Mouse (Mus musculus): Measurements from ENCODE around the gene Wdr31. TPM values are rescaled to one million over a fixed set of nuclear protein-coding genes. Genes with fewer than 3 reads are reported as not detected.
A peak's percentile ranks its signal among the peaks of the same experiment; 100 is the strongest.

Gene Wdr31
- polyA plus RNA-seq, 1 experiment from 2014 or later, result 13.8 TPM

GRCm38 (mm10) chr4:62437871-62438270 lies 32.8 kb downstream of the Wdr31 start:
- no peak overlapping the region for H3K4me3 ChIP-seq (replicated peaks; ENCODE audit: low read length)
- no peaks in the 10 kb centered on the region for H3K4me1 ChIP-seq (replicated peaks; ENCODE audit: control insufficient read depth, insufficient read depth, low read length)
- 83% methylated on average over 7 of the region's 7 CpGs for WGBS
- no peaks in the 10 kb centered on the region for H3K9me3 ChIP-seq (ENCODE audit: control insufficient read depth, low read length)
- ATAC-seq, result no peak
- H3K36me3 ChIP-seq (ENCODE audit: control insufficient read depth, insufficient read depth), result no peaks in the 10 kb centered on the region
- H3K27me3 ChIP-seq (replicated peaks; ENCODE audit: control insufficient read depth, insufficient read depth, low read length), result no peaks in the 10 kb centered on the region
- H3K27ac ChIP-seq (ENCODE audit: low read length), result no peak overlapping the region
- no peak overlapping the region for H3K4me2 ChIP-seq (ENCODE audit: low read length)
- H3K9ac ChIP-seq (replicated peaks; ENCODE audit: low read depth, low read length), result no peak overlapping the region

- WGBS, result 90% methylated on average over 3 of the region's 3 CpGs
- H3K4me1 ChIP-seq (replicated peaks; ENCODE audit: control insufficient read depth, insufficient read depth, low read length), result no peaks in the 10 kb centered on the region
- no peak overlapping the region for H3K4me2 ChIP-seq (ENCODE audit: low read length)
- no peaks in the 10 kb centered on the region for H3K36me3 ChIP-seq (ENCODE audit: control insufficient read depth, insufficient read depth)
- H3K27me3 ChIP-seq (replicated peaks; ENCODE audit: control insufficient read depth, insufficient read depth, low read length), result no peaks in the 10 kb centered on the region
- no peak overlapping the region for H3K4me3 ChIP-seq (replicated peaks; ENCODE audit: low read length)
- H3K9me3 ChIP-seq (ENCODE audit: control insufficient read depth, low read length), result no peaks in the 10 kb centered on the region
- H3K9ac ChIP-seq (replicated peaks; ENCODE audit: low read depth, low read length), result no peak overlapping the region
- no peak overlapping the region for H3K27ac ChIP-seq (ENCODE audit: low read length)
- no peak for ATAC-seq
These were observed 33.4 kb downstream of the Wdr31 start for GRCm38 (mm10) chr4:62437256-62437778.

- H3K27me3 ChIP-seq (replicated peaks; ENCODE audit: control insufficient read depth, insufficient read depth, low read length), result no peaks in the 10 kb centered on the region
- H3K4me3 ChIP-seq (replicated peaks; ENCODE audit: low read length), result no peak within 1 kb of the TSS
- no peak within 1 kb of the TSS for H3K4me2 ChIP-seq (ENCODE audit: low read length)
- WGBS, result 81% methylated on average over 6 of the region's 6 CpGs
- H3K9ac ChIP-seq (replicated peaks; ENCODE audit: low read depth, low read length), result no peak within 1 kb of the TSS
- H3K9me3 ChIP-seq (ENCODE audit: control insufficient read depth, low read length), result no peaks in the 10 kb centered on the region
- no peaks in the 10 kb centered on the region for H3K36me3 ChIP-seq (ENCODE audit: control insufficient read depth, insufficient read depth)
- ATAC-seq, result no peak
- H3K4me1 ChIP-seq (replicated peaks; ENCODE audit: control insufficient read depth, insufficient read depth, low read length), result no peaks in the 10 kb centered on the region
- H3K27ac ChIP-seq (ENCODE audit: low read length), result no peak within 1 kb of the TSS
These were observed 35.6 kb downstream of the Wdr31 start, which contains the start of gene Rnf183 for GRCm38 (mm10) chr4:62435081-62435480. Rnf183 (minus strand) TSS chr4:62435252.

- Histone ChIP-seq H3K4me3 (replicated peaks; ENCODE audit: low read length) (no peak overlapping the region), H3K27me3 (replicated peaks; ENCODE audit: control insufficient read depth, insufficient read depth, low read length) (no peaks in the 10 kb centered on the region), H3K9ac (replicated peaks; ENCODE audit: low read depth, low read length) (no peak overlapping the region), H3K4me2 (ENCODE audit: low read length) (no peak overlapping the region), H3K9me3 (ENCODE audit: control insufficient read depth, low read length) (no peaks in the 10 kb centered on the region), H3K27ac (ENCODE audit: low read length) (no peak overlapping the region), H3K4me1 (replicated peaks; ENCODE audit: control insufficient read depth, insufficient read depth, low read length) (no peaks in the 10 kb centered on the region), H3K36me3 (ENCODE audit: control insufficient read depth, insufficient read depth) (no peaks in the 10 kb centered on the region)
- no peak for ATAC-seq
- 80% methylated on average over 7 of the region's 7 CpGs for WGBS
These were observed 36.5 kb downstream of the Wdr31 start for GRCm38 (mm10) chr4:62433939-62434870.

DNA sequence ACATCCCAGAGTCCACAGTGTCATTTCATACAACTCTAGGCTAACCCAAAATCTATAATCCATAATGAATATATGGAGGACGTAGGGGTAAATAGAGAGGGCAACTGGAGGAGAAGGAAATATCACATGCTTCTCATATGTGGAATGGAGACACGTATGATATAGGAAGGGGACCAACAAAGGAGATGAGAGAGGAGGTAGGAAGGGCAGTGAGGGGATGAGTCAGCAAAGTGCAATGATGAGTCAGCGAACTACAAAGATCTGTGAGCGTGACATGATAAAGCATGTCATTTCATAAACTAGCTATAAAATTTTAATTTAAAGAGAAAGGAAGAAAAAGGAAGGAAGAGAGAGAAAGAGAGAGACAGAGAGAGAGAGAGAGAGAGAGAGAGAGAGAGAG lies 39.2 kb downstream of the Wdr31 start:
- no peak overlapping the region for H3K4me2 ChIP-seq (ENCODE audit: low read length)
- H3K4me1 ChIP-seq (replicated peaks; ENCODE audit: control insufficient read depth, insufficient read depth, low read length), result no peaks in the 10 kb centered on the region
- H3K9ac ChIP-seq (replicated peaks; ENCODE audit: low read depth, low read length), result no peak overlapping the region
- ATAC-seq, result no peak
- no peak overlapping the region for H3K4me3 ChIP-seq (replicated peaks; ENCODE audit: low read length)
- no peaks in the 10 kb centered on the region for H3K9me3 ChIP-seq (ENCODE audit: control insufficient read depth, low read length)
- no peak overlapping the region for H3K27ac ChIP-seq (ENCODE audit: low read length)
- no peaks in the 10 kb centered on the region for H3K27me3 ChIP-seq (replicated peaks; ENCODE audit: control insufficient read depth, insufficient read depth, low read length)
- H3K36me3 ChIP-seq (ENCODE audit: control insufficient read depth, insufficient read depth), result no peaks in the 10 kb centered on the region
- 86% methylated on average over 4 of the region's 4 CpGs for WGBS

DNA sequence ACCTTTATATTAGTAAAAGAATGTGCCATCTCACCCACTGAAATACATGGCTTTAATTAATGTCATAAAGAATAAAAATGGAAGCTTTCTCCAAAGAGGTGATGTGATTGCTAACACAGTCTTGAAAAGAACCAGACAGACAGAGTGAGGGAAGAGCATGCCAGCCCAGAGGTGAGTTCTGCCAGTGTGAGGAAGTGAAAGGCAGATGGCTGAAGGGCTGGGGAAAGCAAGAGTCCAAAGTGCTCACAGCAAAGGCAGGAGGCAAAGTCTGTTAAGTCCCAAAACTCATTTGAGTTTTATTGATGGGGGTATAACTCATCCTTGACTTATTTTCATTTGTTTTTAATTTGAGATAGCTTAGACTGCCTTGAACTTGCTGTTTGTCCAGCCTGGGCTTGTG lies 40.0 kb downstream of the Wdr31 start:
- Histone ChIP-seq H3K36me3 (ENCODE audit: control insufficient read depth, insufficient read depth) (no peaks in the 10 kb centered on the region), H3K9me3 (ENCODE audit: control insufficient read depth, low read length) (no peaks in the 10 kb centered on the region), H3K27ac (ENCODE audit: low read length) (no peak overlapping the region), H3K4me2 (ENCODE audit: low read length) (no peak overlapping the region), H3K4me1 (replicated peaks; ENCODE audit: control insufficient read depth, insufficient read depth, low read length) (no peaks in the 10 kb centered on the region), H3K27me3 (replicated peaks; ENCODE audit: control insufficient read depth, insufficient read depth, low read length) (no peaks in the 10 kb centered on the region), H3K9ac (replicated peaks; ENCODE audit: low read depth, low read length) (no peak overlapping the region), H3K4me3 (replicated peaks; ENCODE audit: low read length) (no peak overlapping the region)
- ATAC-seq, result no peak

GRCm38 (mm10) chr4:62429616-62430015 lies 41.1 kb downstream of the Wdr31 start:
- Histone ChIP-seq H3K4me2 (ENCODE audit: low read length) (no peak overlapping the region), H3K9ac (replicated peaks; ENCODE audit: low read depth, low read length) (no peak overlapping the region), H3K27ac (ENCODE audit: low read length) (no peak overlapping the region), H3K4me3 (replicated peaks; ENCODE audit: low read length) (no peak overlapping the region), H3K27me3 (replicated peaks; ENCODE audit: control insufficient read depth, insufficient read depth, low read length) (no peaks in the 10 kb centered on the region), H3K36me3 (ENCODE audit: control insufficient read depth, insufficient read depth) (peaks cover 7% of the 10 kb centered on the region), H3K9me3 (ENCODE audit: control insufficient read depth, low read length) (no peaks in the 10 kb centered on the region), H3K4me1 (replicated peaks; ENCODE audit: control insufficient read depth, insufficient read depth, low read length) (no peaks in the 10 kb centered on the region)
- 92% methylated on average over 9 of the region's 9 CpGs for WGBS
- ATAC-seq, result no peak

DNA sequence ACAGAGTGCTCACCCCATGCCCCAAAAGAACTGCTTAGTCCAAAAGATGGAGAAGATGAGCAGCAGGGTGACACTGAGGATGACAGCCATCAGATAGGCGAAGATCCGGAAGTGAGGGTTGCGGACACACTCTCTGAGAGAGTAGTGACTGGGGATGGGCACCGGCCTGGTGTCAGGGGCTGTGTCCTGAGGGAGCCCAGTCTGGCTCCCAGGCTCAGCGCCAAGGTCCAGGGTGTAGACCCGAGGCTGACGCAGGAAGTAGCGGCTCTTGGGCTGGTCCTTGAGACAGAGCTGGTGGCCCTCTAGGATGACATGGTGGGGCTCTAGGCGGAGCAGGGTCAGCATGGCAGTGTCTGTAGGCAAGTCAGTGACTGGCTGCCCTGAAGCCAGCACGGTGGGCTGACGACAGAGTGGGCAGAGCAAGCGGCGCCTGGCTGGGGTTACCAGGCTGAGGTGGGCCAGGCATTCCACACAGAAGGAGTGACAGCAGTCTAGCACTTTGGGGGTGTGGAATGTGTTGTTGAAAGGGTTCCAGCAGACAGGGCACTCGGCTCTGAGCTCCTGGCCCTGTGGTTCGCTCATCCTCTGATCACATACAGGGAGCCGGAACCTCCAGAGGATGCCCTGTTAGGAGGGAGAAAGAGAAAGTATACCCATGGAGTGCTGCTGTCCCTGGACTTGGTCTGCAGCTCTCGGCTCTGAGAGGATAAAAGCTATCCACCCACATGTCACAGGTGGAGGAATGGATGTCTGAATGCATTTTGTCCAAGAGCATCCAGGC lies 42.5 kb downstream of the Wdr31 start:
- Histone ChIP-seq H3K4me1 (replicated peaks; ENCODE audit: control insufficient read depth, insufficient read depth, low read length) (no peaks in the 10 kb centered on the region), H3K9ac (replicated peaks; ENCODE audit: low read depth, low read length) (no peak overlapping the region), H3K4me2 (ENCODE audit: low read length) (no peak overlapping the region), H3K36me3 (ENCODE audit: control insufficient read depth, insufficient read depth) (peaks cover 17% of the 10 kb centered on the region), H3K27me3 (replicated peaks; ENCODE audit: control insufficient read depth, insufficient read depth, low read length) (no peaks in the 10 kb centered on the region), H3K27ac (ENCODE audit: low read length) (no peak overlapping the region), H3K4me3 (replicated peaks; ENCODE audit: low read length) (no peak overlapping the region), H3K9me3 (ENCODE audit: control insufficient read depth, low read length) (no peaks in the 10 kb centered on the region)
- peak; percentile 20; the same call in 1 of the 2 replicates for ATAC-seq
- WGBS, result 75% methylated on average over 17 of the region's 17 CpGs

DNA sequence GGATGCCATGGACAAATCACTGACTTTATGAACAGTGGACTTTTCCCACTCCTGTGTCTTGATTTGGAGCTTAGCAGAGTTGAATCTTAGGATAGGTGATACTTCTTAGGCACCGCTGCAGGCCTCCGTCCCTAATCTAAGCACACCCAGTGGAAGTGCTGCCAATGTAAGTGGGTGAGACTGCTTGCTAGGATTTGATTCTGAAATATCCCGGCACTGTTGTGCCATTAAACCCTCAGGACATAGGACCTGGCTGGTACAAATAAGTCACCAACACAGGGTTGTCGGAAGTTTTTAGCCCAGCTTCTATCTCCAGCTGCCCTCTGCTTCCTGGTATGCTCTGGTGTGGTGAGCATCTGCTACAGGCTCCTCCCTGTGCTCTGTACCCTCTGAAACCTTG lies 44.8 kb downstream of the Wdr31 start:
- no peaks in the 10 kb centered on the region for H3K9me3 ChIP-seq (ENCODE audit: control insufficient read depth, low read length)

More for the DNA sequence above, 44.8 kb downstream of the Wdr31 start:
- no peak overlapping the region for H3K9ac ChIP-seq (replicated peaks; ENCODE audit: low read depth, low read length)
- H3K4me1 ChIP-seq (replicated peaks; ENCODE audit: control insufficient read depth, insufficient read depth, low read length), result no peaks in the 10 kb centered on the region
- no peak overlapping the region for H3K4me3 ChIP-seq (replicated peaks; ENCODE audit: low read length)
- 93% methylated on average over 4 of the region's 4 CpGs for WGBS
- no peaks in the 10 kb centered on the region for H3K27me3 ChIP-seq (replicated peaks; ENCODE audit: control insufficient read depth, insufficient read depth, low read length)
- peaks cover 36% of the 10 kb centered on the region for H3K36me3 ChIP-seq (ENCODE audit: control insufficient read depth, insufficient read depth)
- no peak overlapping the region for H3K4me2 ChIP-seq (ENCODE audit: low read length)
- ATAC-seq, result no peak
- H3K27ac ChIP-seq (ENCODE audit: low read length), result no peak overlapping the region
